Mouse (Mus musculus): ENCODE measurements around the gene Cep131. TPM values are rescaled to one million over a fixed set of nuclear protein-coding genes. Genes with fewer than 3 reads are reported as not detected.
A peak's percentile ranks its signal among the peaks of the same experiment; 100 is the strongest.

Gene Cep131
- polyA plus RNA-seq, 1 experiment from 2014 or later: 20.4 TPM

- H3K4me1 ChIP-seq (ENCODE audit: control insufficient read depth, insufficient read depth, low read length): peaks cover 7% of the 10 kb centered on the region; the same call in 1 of the 2 replicates
- H3K27me3 ChIP-seq (ENCODE audit: control insufficient read depth, insufficient read depth, low read length): no peaks in the 10 kb centered on the region
- no peak overlapping the region for H3K4me3 ChIP-seq (ENCODE audit: low read depth, low read length)
- H3K9ac ChIP-seq (replicated peaks; ENCODE audit: low read depth, low read length): no peak overlapping the region
- ATAC-seq (ENCODE audit: low read depth): no peak
- H3K4me2 ChIP-seq (ENCODE audit: low read depth, low read length): no peak overlapping the region
- H3K36me3 ChIP-seq (ENCODE audit: control insufficient read depth, insufficient read depth, low read length): no peaks in the 10 kb centered on the region
- 60% methylated on average over 10 of the region's 10 CpGs for WGBS
- peak overlapping the region; percentile 52; the same call in 1 of the 2 replicates for H3K27ac ChIP-seq (ENCODE audit: low read depth, low read length)
- no peaks in the 10 kb centered on the region for H3K9me3 ChIP-seq (ENCODE audit: control insufficient read depth, low read length)
These were observed 33.4 kb upstream of the Cep131 start for GRCm38 (mm10) chr11:120119936-120120541.

- Histone ChIP-seq H3K27me3 (ENCODE audit: control insufficient read depth, insufficient read depth, low read length) (no peaks in the 10 kb centered on the region), H3K4me2 (ENCODE audit: low read depth, low read length) (no peak overlapping the region), H3K4me3 (ENCODE audit: low read depth, low read length) (no peak overlapping the region), H3K36me3 (ENCODE audit: control insufficient read depth, insufficient read depth, low read length) (no peaks in the 10 kb centered on the region), H3K9ac (replicated peaks; ENCODE audit: low read depth, low read length) (no peak overlapping the region), H3K27ac (ENCODE audit: low read depth, low read length) (no peak overlapping the region), H3K4me1 (ENCODE audit: control insufficient read depth, insufficient read depth, low read length) (peaks cover 7% of the 10 kb centered on the region; the same call in 1 of the 2 replicates), H3K9me3 (ENCODE audit: control insufficient read depth, low read length) (no peaks in the 10 kb centered on the region)
- WGBS: 96% methylated on average over 7 of the region's 7 CpGs
- no peak for ATAC-seq (ENCODE audit: low read depth)
These were observed 32.5 kb upstream of the Cep131 start for GRCm38 (mm10) chr11:120119108-120119507.

GRCm38 (mm10) chr11:120117626-120118025, 31.0 kb upstream of the Cep131 start:
- WGBS: 95% methylated on average over 2 of the region's 2 CpGs
- no peak overlapping the region for H3K4me2 ChIP-seq (ENCODE audit: low read depth, low read length)
- H3K27ac ChIP-seq (ENCODE audit: low read depth, low read length): no peak overlapping the region
- H3K27me3 ChIP-seq (ENCODE audit: control insufficient read depth, insufficient read depth, low read length): no peaks in the 10 kb centered on the region
- H3K4me1 ChIP-seq (ENCODE audit: control insufficient read depth, insufficient read depth, low read length): peaks cover 7% of the 10 kb centered on the region; the same call in 1 of the 2 replicates
- H3K36me3 ChIP-seq (ENCODE audit: control insufficient read depth, insufficient read depth, low read length): no peaks in the 10 kb centered on the region
- ATAC-seq (ENCODE audit: low read depth): no peak
- no peak overlapping the region for H3K4me3 ChIP-seq (ENCODE audit: low read depth, low read length)
- no peaks in the 10 kb centered on the region for H3K9me3 ChIP-seq (ENCODE audit: control insufficient read depth, low read length)
- H3K9ac ChIP-seq (replicated peaks; ENCODE audit: low read depth, low read length): no peak overlapping the region

- no peak for ATAC-seq (ENCODE audit: low read depth)
- WGBS: 92% methylated on average over 21 of the region's 21 CpGs
- Histone ChIP-seq H3K36me3 (ENCODE audit: control insufficient read depth, insufficient read depth, low read length) (peaks cover 4% of the 10 kb centered on the region; the same call in 1 of the 2 replicates), H3K27me3 (ENCODE audit: control insufficient read depth, insufficient read depth, low read length) (no peaks in the 10 kb centered on the region), H3K9me3 (ENCODE audit: control insufficient read depth, low read length) (no peaks in the 10 kb centered on the region), H3K4me1 (ENCODE audit: control insufficient read depth, insufficient read depth, low read length) (no peaks in the 10 kb centered on the region), H3K4me3 (ENCODE audit: low read depth, low read length) (no peak overlapping the region), H3K9ac (replicated peaks; ENCODE audit: low read depth, low read length) (no peak overlapping the region), H3K27ac (ENCODE audit: low read depth, low read length) (no peak overlapping the region), H3K4me2 (ENCODE audit: low read depth, low read length) (no peak overlapping the region)
These were observed 28.0 kb upstream of the Cep131 start for GRCm38 (mm10) chr11:120114488-120115215.

- Histone ChIP-seq H3K27ac (ENCODE audit: low read depth, low read length) (no peak overlapping the region), H3K36me3 (ENCODE audit: control insufficient read depth, insufficient read depth, low read length) (peaks cover 8% of the 10 kb centered on the region; the same call in 1 of the 2 replicates), H3K4me3 (ENCODE audit: low read depth, low read length) (no peak overlapping the region), H3K4me1 (ENCODE audit: control insufficient read depth, insufficient read depth, low read length) (no peaks in the 10 kb centered on the region), H3K27me3 (ENCODE audit: control insufficient read depth, insufficient read depth, low read length) (no peaks in the 10 kb centered on the region), H3K9me3 (ENCODE audit: control insufficient read depth, low read length) (no peaks in the 10 kb centered on the region), H3K4me2 (ENCODE audit: low read depth, low read length) (no peak overlapping the region), H3K9ac (replicated peaks; ENCODE audit: low read depth, low read length) (no peak overlapping the region)
- WGBS: 89% methylated on average over 4 of the region's 4 CpGs
- ATAC-seq (ENCODE audit: low read depth): no peak
These were observed 25.5 kb upstream of the Cep131 start for GRCm38 (mm10) chr11:120112136-120112535.

GRCm38 (mm10) chr11:120111033-120111432, 24.4 kb upstream of the Cep131 start:
- H3K4me2 ChIP-seq (ENCODE audit: low read depth, low read length): no peak overlapping the region
- ATAC-seq (ENCODE audit: low read depth): no peak
- H3K36me3 ChIP-seq (ENCODE audit: control insufficient read depth, insufficient read depth, low read length): peaks cover 8% of the 10 kb centered on the region; the same call in 1 of the 2 replicates
- no peaks in the 10 kb centered on the region for H3K27me3 ChIP-seq (ENCODE audit: control insufficient read depth, insufficient read depth, low read length)
- no peaks in the 10 kb centered on the region for H3K4me1 ChIP-seq (ENCODE audit: control insufficient read depth, insufficient read depth, low read length)
- H3K4me3 ChIP-seq (ENCODE audit: low read depth, low read length): no peak overlapping the region
- WGBS: 12% methylated on average over 2 of the region's 2 CpGs
- no peak overlapping the region for H3K27ac ChIP-seq (ENCODE audit: low read depth, low read length)
- H3K9me3 ChIP-seq (ENCODE audit: control insufficient read depth, low read length): no peaks in the 10 kb centered on the region
- H3K9ac ChIP-seq (replicated peaks; ENCODE audit: low read depth, low read length): peak overlapping the region; percentile 32; the same call in 1 of the 2 replicates

- WGBS: 71% methylated on average over 7 of the region's 7 CpGs
- Histone ChIP-seq H3K9ac (replicated peaks; ENCODE audit: low read depth, low read length) (peak overlapping the region; percentile 32; the same call in 1 of the 2 replicates), H3K4me2 (ENCODE audit: low read depth, low read length) (no peak overlapping the region), H3K27me3 (ENCODE audit: control insufficient read depth, insufficient read depth, low read length) (no peaks in the 10 kb centered on the region), H3K27ac (ENCODE audit: low read depth, low read length) (no peak overlapping the region), H3K9me3 (ENCODE audit: control insufficient read depth, low read length) (no peaks in the 10 kb centered on the region), H3K4me3 (ENCODE audit: low read depth, low read length) (no peak overlapping the region), H3K4me1 (ENCODE audit: control insufficient read depth, insufficient read depth, low read length) (no peaks in the 10 kb centered on the region), H3K36me3 (ENCODE audit: control insufficient read depth, insufficient read depth, low read length) (peaks cover 10% of the 10 kb centered on the region; the same call in 1 of the 2 replicates)
- peak; percentile 26; the same call in 1 of the 2 replicates for ATAC-seq (ENCODE audit: low read depth)
These were observed 23.9 kb upstream of the Cep131 start for GRCm38 (mm10) chr11:120110554-120110953.

GRCm38 (mm10) chr11:120109558-120110210, 23.1 kb upstream of the Cep131 start:
- ATAC-seq (ENCODE audit: low read depth): no peak
- H3K27me3 ChIP-seq (ENCODE audit: control insufficient read depth, insufficient read depth, low read length): no peaks in the 10 kb centered on the region
- no peaks in the 10 kb centered on the region for H3K9me3 ChIP-seq (ENCODE audit: control insufficient read depth, low read length)
- H3K27ac ChIP-seq (ENCODE audit: low read depth, low read length): no peak overlapping the region
- no peak overlapping the region for H3K9ac ChIP-seq (replicated peaks; ENCODE audit: low read depth, low read length)
- no peak overlapping the region for H3K4me2 ChIP-seq (ENCODE audit: low read depth, low read length)
- WGBS: 65% methylated on average over 14 of the region's 14 CpGs
- H3K36me3 ChIP-seq (ENCODE audit: control insufficient read depth, insufficient read depth, low read length): peaks cover 17% of the 10 kb centered on the region
- no peak overlapping the region for H3K4me3 ChIP-seq (ENCODE audit: low read depth, low read length)
- H3K4me1 ChIP-seq (ENCODE audit: control insufficient read depth, insufficient read depth, low read length): no peaks in the 10 kb centered on the region

GRCm38 (mm10) chr11:120107796-120108195, 21.2 kb upstream of the Cep131 start:
- Histone ChIP-seq H3K36me3 (ENCODE audit: control insufficient read depth, insufficient read depth, low read length) (peaks cover 27% of the 10 kb centered on the region), H3K4me3 (ENCODE audit: low read depth, low read length) (no peak overlapping the region), H3K27ac (ENCODE audit: low read depth, low read length) (no peak overlapping the region), H3K4me1 (ENCODE audit: control insufficient read depth, insufficient read depth, low read length) (no peaks in the 10 kb centered on the region), H3K4me2 (ENCODE audit: low read depth, low read length) (no peak overlapping the region), H3K9me3 (ENCODE audit: control insufficient read depth, low read length) (no peaks in the 10 kb centered on the region), H3K27me3 (ENCODE audit: control insufficient read depth, insufficient read depth, low read length) (no peaks in the 10 kb centered on the region), H3K9ac (replicated peaks; ENCODE audit: low read depth, low read length) (no peak overlapping the region)
- 87% methylated on average over 9 of the region's 9 CpGs for WGBS
- no peak for ATAC-seq (ENCODE audit: low read depth)

Data from neural tube, embryonic 14.5 days (tissue).